Mouse (Mus musculus) regulatory T cell (primary cell): Measurements from ENCODE around the gene Serpina11.
"Not testable (repeated sequence)": the region's sequence is repeated elsewhere in the genome, so short reads cannot be mapped to it uniquely, and the experiment has no call there.

Experiments
- in situ Hi-C: fragments of 300-600 bp; cut with MboI, MseI; formaldehyde crosslinking; loops from one replicate; pipeline ENCODE4 v1.15.1; 2025; ENCODE audit warnings: high pct_unique_total_duplicates

The Serpina11 gene

GRCm38 (mm10) chr12:103977060-103977459 is 12.7 kb downstream of the Serpina11 start:
- in situ Hi-C loops, result no loop called here

- in situ Hi-C loops, result no loop called here
Measured at GRCm38 (mm10) chr12:103971080-103971479, 18.7 kb downstream of the Serpina11 start.

GRCm38 (mm10) chr12:103969577-103970116 is 20.1 kb downstream of the Serpina11 start:
- in situ Hi-C loops, result no loop called here

DNA sequence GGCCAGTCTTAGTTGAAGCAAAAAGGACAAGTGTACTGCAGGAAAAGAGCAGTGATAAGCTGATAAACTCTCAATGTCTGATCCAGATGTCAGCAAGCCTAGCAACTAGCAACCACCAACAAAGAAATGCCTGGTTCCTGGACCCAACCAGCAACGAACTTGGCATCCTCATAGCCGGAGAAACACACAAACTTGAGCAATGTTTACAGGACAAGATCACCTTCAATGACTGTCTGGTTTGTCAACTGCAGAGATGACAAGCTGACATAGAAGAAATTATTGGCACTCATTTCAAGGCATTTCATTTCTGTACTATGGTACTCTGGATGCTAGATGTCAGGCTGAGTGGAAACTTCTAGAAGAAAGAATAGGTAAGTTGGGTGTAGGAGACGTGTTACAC is 23.0 kb downstream of the Serpina11 start:
- in situ Hi-C loops, result no loop called here

GRCm38 (mm10) chr12:103963288-103963687 is 26.5 kb downstream of the Serpina11 start:
- in situ Hi-C loops, result no loop called here

DNA sequence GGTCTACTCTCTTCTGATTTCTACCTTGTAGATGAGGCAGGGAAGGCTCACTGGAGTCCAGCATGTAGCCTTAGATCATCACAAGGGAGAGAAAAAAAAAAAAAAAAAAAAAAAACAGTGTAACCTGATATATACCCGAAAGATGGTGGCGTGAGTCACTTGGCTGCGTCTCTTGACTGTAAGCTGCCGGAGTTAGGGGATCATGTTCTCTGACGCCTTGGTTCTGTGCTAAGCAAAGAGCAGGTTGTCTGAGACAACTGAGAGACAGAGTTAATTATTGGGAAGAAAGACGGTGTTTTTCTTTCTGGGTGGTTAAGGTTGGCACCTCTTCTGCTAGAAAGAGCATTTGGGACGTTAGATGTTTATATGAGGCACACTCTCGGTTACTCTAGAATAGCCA is 26.9 kb downstream of the Serpina11 start:
- in situ Hi-C loops, result no loop called here

- in situ Hi-C loops, result no loop called here
Measured at GRCm38 (mm10) chr12:103962337-103962736, 27.4 kb downstream of the Serpina11 start.

- in situ Hi-C loops, result no loop called here
Measured at GRCm38 (mm10) chr12:103961716-103962115, 28.0 kb downstream of the Serpina11 start.

DNA sequence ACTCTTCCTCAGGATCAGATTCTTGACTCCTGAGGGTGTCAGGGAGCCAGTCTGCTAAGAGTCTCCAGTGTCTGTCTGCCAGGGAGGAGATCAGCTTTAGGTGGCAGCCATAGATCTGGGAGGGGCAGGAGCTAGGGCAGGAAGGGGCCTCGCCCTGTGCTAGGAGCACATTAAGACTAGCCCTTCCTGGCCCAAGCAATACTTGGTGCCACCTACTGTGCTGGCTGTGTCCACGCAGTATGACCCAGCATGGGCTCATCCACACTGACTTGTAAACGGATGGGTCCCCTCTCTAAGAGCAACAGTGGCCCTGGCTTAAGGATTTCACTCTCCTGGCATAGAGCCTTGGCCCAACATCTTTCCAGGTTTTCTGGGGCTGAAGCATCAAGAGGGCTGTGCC is 31.0 kb downstream of the Serpina11 start, which contains the start of gene Serpina1e:
Gene Serpina1e, minus strand, starts transcription at position 178 of the 400 bp plus-strand sequence.
- in situ Hi-C loops, result loop anchor here (5.0 kb wide), 1 partner anchor 56 kb away; the partner anchor contains the start of gene Serpina1c

DNA sequence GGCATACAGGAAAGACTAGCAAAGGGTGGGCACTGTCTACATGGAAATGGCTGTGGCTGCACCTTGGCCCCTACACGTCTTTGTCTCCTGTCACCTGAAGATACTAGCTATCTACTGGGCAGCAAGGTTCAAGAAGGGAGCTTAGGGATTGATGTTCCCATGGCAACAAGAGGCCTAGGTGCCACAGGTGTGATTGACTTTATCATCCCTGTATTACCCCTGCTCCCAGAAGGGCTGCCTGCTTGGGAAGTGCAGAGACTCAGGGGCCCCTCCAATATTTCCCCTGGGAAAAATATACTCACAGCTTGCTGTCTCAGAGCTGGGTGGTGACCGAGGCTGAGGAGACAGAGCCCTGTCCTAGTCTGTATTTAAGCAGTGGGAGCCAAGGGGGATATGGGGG is 33.2 kb downstream of the Serpina11 start:
- in situ Hi-C loops, result loop anchor here (5.0 kb wide), 1 partner anchor 54 kb away; the partner anchor contains the start of gene Serpina1c

DNA sequence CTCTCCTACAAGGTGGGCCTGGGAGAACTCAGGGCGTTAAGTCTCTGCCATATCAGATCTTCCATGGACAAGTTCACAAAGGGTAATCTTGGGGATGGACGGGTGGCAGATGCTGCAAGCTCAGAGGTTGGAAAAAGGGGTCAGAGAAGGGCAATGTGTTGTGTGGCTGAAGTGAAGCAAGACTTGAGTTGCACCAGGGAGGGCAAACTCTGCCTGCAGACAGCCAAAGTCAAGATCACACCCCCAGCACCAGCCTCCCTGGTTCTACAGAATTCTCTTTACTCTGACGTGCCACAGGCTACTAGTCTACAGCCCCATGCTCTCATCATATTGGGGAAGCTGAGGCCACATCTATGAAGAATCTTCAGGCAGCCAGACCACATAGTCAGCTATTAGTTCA is 36.8 kb downstream of the Serpina11 start:
- in situ Hi-C loops, result not testable (repeated sequence)

DNA sequence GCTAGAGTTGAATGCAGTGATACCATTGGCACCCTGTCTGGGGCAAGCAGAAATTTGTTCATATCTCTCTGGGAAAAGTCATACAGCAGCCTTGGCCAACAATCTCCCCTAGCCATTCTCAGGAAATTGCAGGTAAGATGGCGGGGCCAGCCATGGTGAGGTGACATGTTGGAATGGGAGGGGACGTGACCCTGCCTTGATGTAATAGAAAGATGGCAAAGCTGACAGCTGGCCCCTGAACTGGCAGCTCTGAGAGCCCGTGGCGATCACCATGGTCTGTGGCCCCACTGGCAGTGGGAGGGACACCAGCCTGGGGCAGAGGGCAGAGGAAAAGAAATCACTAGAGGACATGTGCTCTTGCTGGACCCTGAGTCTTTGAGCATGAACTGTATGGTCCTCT is 43.5 kb downstream of the Serpina11 start:
- in situ Hi-C loops, result no loop called here
